Mouse (Mus musculus): ENCODE measurements around the gene Pdxk. TPM values are rescaled to one million over a fixed set of nuclear protein-coding genes. Genes with fewer than 3 reads are reported as not detected.

The Pdxk gene
- polyA plus RNA-seq, 1 experiment from 2014 or later = 5.3 TPM

- no peak overlapping the region for H3K27ac ChIP-seq (replicated peaks)
- peaks cover 68% of the 10 kb centered on the region for H3K36me3 ChIP-seq (ENCODE audit: control insufficient read depth, insufficient read depth, low read length)
- H3K9ac ChIP-seq (ENCODE audit: low read length) = no peak overlapping the region
- DNase-seq (ENCODE audit: low spot score) = no peak
- WGBS = 90% methylated on average over 6 of the region's 6 CpGs
- TF ChIP-seq EP300 (optimal IDR thresholded peaks at IDR 0.05) (no peak), CTCF (IDR thresholded peaks at IDR 0.05; ENCODE audit: low read depth) (no peak)
- H3K4me2 ChIP-seq (replicated peaks; ENCODE audit: low read depth) = no peak overlapping the region
- H3K9me3 ChIP-seq (ENCODE audit: control insufficient read depth, low read length) = no peaks in the 10 kb centered on the region
- no peaks in the 10 kb centered on the region for H3K27me3 ChIP-seq (ENCODE audit: control insufficient read depth, insufficient read depth, low read length)
- ATAC-seq (ENCODE audit: low FRiP score, low TSS enrichment) = no peak
- no peak overlapping the region for H3K4me3 ChIP-seq (ENCODE audit: low read depth, low read length)
- H3K4me1 ChIP-seq (replicated peaks; ENCODE audit: control insufficient read depth, insufficient read depth) = no peaks in the 10 kb centered on the region
Observed at GRCm38 (mm10) chr10:78406152-78406551, 58.6 kb downstream of the Pdxk start.

DNA sequence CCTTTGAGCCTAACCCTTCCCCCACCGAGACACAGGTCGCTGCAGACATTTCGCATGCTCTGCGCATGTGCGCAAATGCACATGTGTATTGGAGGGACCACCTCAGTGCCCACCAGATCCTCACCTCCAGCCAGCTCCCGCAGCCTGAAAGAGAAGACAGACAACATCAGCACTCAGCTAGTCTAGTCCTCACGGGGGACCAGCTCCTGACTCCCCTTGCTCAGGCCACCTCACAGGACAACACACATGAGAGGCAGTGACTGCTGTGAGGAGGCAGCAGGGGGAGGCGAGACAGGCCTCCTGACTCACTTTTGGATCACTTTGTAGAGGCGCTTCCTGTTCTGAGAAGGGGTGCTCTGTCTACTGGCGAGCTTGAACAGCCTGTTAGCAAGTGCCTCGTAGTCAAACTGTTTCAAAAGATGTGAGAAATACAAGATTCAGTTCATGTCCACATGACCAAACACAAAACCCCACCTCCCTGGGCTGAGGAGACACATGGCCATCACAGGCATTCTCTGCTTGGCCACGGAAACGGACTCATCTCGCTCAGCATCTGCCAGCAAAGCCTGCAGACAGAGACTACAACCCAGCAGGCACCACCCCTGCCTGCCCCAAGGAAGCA lies 62.4 kb downstream of the Pdxk start:
- DNase-seq (ENCODE audit: low spot score) (no peak), ATAC-seq (ENCODE audit: low FRiP score, low TSS enrichment) (no peak)
- Histone ChIP-seq H3K27ac (replicated peaks) (no peak overlapping the region), H3K4me3 (ENCODE audit: low read depth, low read length) (no peak overlapping the region), H3K9ac (ENCODE audit: low read length) (no peak overlapping the region), H3K9me3 (ENCODE audit: control insufficient read depth, low read length) (no peaks in the 10 kb centered on the region), H3K36me3 (ENCODE audit: control insufficient read depth, insufficient read depth, low read length) (peaks cover 51% of the 10 kb centered on the region), H3K27me3 (ENCODE audit: control insufficient read depth, insufficient read depth, low read length) (no peaks in the 10 kb centered on the region), H3K4me2 (replicated peaks; ENCODE audit: low read depth) (no peak overlapping the region), H3K4me1 (replicated peaks; ENCODE audit: control insufficient read depth, insufficient read depth) (no peaks in the 10 kb centered on the region)
- TF ChIP-seq CTCF (IDR thresholded peaks at IDR 0.05; ENCODE audit: low read depth) = no peak
- TF ChIP-seq EP300 (optimal IDR thresholded peaks at IDR 0.05) = no peak
- WGBS = 94% methylated on average over 14 of the region's 14 CpGs

GRCm38 (mm10) chr10:78401127-78401526 lies 63.6 kb downstream of the Pdxk start:
- Histone ChIP-seq H3K4me2 (replicated peaks; ENCODE audit: low read depth) (no peak overlapping the region), H3K4me3 (ENCODE audit: low read depth, low read length) (no peak overlapping the region), H3K9ac (ENCODE audit: low read length) (no peak overlapping the region), H3K27me3 (ENCODE audit: control insufficient read depth, insufficient read depth, low read length) (no peaks in the 10 kb centered on the region), H3K27ac (replicated peaks) (no peak overlapping the region), H3K9me3 (ENCODE audit: control insufficient read depth, low read length) (no peaks in the 10 kb centered on the region), H3K36me3 (ENCODE audit: control insufficient read depth, insufficient read depth, low read length) (peaks cover 44% of the 10 kb centered on the region), H3K4me1 (replicated peaks; ENCODE audit: control insufficient read depth, insufficient read depth) (no peaks in the 10 kb centered on the region)
- no peak for DNase-seq (ENCODE audit: low spot score)
- no peak for TF ChIP-seq CTCF (IDR thresholded peaks at IDR 0.05; ENCODE audit: low read depth)
- no peak for TF ChIP-seq EP300 (optimal IDR thresholded peaks at IDR 0.05)
- 91% methylated on average over 2 of the region's 2 CpGs for whole genome bisulfite sequencing
- ATAC-seq (ENCODE audit: low FRiP score, low TSS enrichment) = no peak

GRCm38 (mm10) chr10:78399090-78399657 lies 65.6 kb downstream of the Pdxk start:
- no peaks in the 10 kb centered on the region for H3K4me1 ChIP-seq (replicated peaks; ENCODE audit: control insufficient read depth, insufficient read depth)
- H3K27me3 ChIP-seq (ENCODE audit: control insufficient read depth, insufficient read depth, low read length) = no peaks in the 10 kb centered on the region
- peaks cover 28% of the 10 kb centered on the region for H3K36me3 ChIP-seq (ENCODE audit: control insufficient read depth, insufficient read depth, low read length)
- H3K9ac ChIP-seq (ENCODE audit: low read length) = no peak overlapping the region
- no peak overlapping the region for H3K4me3 ChIP-seq (ENCODE audit: low read depth, low read length)
- no peak overlapping the region for H3K4me2 ChIP-seq (replicated peaks; ENCODE audit: low read depth)
- H3K9me3 ChIP-seq (ENCODE audit: control insufficient read depth, low read length) = no peaks in the 10 kb centered on the region
- H3K27ac ChIP-seq (replicated peaks) = no peak overlapping the region
- peak; percentile 40 for DNase-seq (ENCODE audit: low spot score)
- no peak for TF ChIP-seq EP300 (optimal IDR thresholded peaks at IDR 0.05)
- no peak for TF ChIP-seq CTCF (IDR thresholded peaks at IDR 0.05; ENCODE audit: low read depth)
- peak; percentile 15; the same call in 1 of the 2 replicates for ATAC-seq (ENCODE audit: low FRiP score, low TSS enrichment)
- 49% methylated on average over 17 of the region's 17 CpGs for WGBS

DNA sequence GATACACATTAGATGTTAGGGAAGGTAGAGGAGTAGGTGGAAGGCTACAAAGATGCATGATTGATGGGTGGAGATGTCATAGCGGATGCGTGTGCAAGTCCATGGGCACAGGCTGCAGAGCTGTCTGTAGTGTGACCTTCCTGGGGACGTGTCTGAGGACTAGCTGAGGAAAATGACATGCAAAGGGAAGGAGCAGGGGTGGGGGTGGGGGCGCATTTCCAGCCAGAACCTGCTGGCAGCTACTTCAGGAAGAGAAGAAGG lies 68.2 kb downstream of the Pdxk start:
- no peaks in the 10 kb centered on the region for H3K9me3 ChIP-seq (ENCODE audit: control insufficient read depth, low read length)
- no peak overlapping the region for H3K4me3 ChIP-seq (ENCODE audit: low read depth, low read length)
- 55% methylated on average over 4 of the region's 4 CpGs for WGBS
- no peaks in the 10 kb centered on the region for H3K4me1 ChIP-seq (replicated peaks; ENCODE audit: control insufficient read depth, insufficient read depth)
- H3K36me3 ChIP-seq (ENCODE audit: control insufficient read depth, insufficient read depth, low read length) = peaks cover 5% of the 10 kb centered on the region; the same call in 1 of the 2 replicates
- no peak overlapping the region for H3K9ac ChIP-seq (ENCODE audit: low read length)
- TF ChIP-seq EP300 (optimal IDR thresholded peaks at IDR 0.05) (no peak), CTCF (IDR thresholded peaks at IDR 0.05; ENCODE audit: low read depth) (no peak)
- H3K27ac ChIP-seq (replicated peaks) = no peak overlapping the region
- H3K27me3 ChIP-seq (ENCODE audit: control insufficient read depth, insufficient read depth, low read length) = no peaks in the 10 kb centered on the region
- ATAC-seq (ENCODE audit: low FRiP score, low TSS enrichment) = no peak
- DNase-seq (ENCODE audit: low spot score) = no peak
- H3K4me2 ChIP-seq (replicated peaks; ENCODE audit: low read depth) = no peak overlapping the region

DNA sequence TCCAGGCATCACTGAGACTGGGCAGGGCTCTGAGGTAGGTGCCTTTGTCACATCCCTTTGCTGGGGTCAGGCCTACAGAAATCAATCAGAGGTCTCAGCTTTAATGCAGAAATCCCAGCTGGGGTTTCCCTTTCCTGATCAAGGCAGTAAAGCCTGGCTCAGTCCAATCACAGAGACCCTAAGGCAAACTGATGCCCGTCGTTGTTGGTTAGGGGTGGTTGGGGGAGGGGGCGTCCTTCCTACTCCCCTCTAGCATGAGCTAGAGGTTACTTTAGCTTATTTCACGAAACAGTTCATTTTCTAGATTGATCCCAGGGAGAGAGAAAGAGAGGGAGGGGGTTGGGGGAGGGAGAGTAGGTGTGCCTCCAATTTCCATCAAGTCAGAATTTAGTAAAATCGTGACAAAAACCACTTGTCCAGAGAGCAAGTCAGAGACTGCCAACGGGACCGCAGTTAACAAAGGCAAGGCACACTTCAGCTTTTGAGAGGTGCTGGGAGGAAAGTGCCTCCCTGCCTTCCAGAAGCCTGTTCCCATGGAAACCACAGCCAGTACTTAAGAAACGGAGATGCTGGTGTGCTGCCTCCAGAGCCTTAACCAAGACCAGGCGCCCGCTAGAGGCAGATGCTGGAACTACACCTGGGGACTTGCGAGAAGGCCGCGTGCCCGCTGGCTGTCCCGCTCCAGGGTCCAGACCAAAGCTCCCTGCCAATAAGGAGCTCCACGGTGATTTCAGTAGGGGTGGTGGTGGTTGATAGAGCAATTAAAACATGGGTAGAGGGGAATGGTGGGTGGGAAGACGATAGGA lies 68.8 kb downstream of the Pdxk start:
- H3K27ac ChIP-seq (replicated peaks) = no peak overlapping the region
- H3K36me3 ChIP-seq (ENCODE audit: control insufficient read depth, insufficient read depth, low read length) = no peaks in the 10 kb centered on the region; the same call in 1 of the 2 replicates
- TF ChIP-seq EP300 (optimal IDR thresholded peaks at IDR 0.05) = no peak
- peak; percentile 88 for TF ChIP-seq CTCF (IDR thresholded peaks at IDR 0.05; ENCODE audit: low read depth)
- DNase-seq (ENCODE audit: low spot score) (peak; percentile 94), ATAC-seq (ENCODE audit: low FRiP score, low TSS enrichment) (peak; percentile 48)
- H3K4me2 ChIP-seq (replicated peaks; ENCODE audit: low read depth) = no peak overlapping the region
- no peak overlapping the region for H3K4me3 ChIP-seq (ENCODE audit: low read depth, low read length)
- no peak overlapping the region for H3K9ac ChIP-seq (ENCODE audit: low read length)
- H3K4me1 ChIP-seq (replicated peaks; ENCODE audit: control insufficient read depth, insufficient read depth) = no peaks in the 10 kb centered on the region
- H3K9me3 ChIP-seq (ENCODE audit: control insufficient read depth, low read length) = no peaks in the 10 kb centered on the region
- 13% methylated on average over 17 of the region's 17 CpGs for WGBS
- 0 out of 2 replicates have a peak, but pooled peaks cover under 1% of the 10 kb centered on the region for H3K27me3 ChIP-seq (ENCODE audit: control insufficient read depth, insufficient read depth, low read length)
